Mouse (Mus musculus): Measurements from ENCODE around the gene Wtip. TPM values are rescaled to one million over a fixed set of nuclear protein-coding genes. Genes with fewer than 3 reads are reported as not detected.
A peak's percentile ranks its signal among the peaks of the same experiment; 100 is the strongest.

The Wtip gene
- polyA plus RNA-seq, 1 experiment = 1.2 TPM

DNA sequence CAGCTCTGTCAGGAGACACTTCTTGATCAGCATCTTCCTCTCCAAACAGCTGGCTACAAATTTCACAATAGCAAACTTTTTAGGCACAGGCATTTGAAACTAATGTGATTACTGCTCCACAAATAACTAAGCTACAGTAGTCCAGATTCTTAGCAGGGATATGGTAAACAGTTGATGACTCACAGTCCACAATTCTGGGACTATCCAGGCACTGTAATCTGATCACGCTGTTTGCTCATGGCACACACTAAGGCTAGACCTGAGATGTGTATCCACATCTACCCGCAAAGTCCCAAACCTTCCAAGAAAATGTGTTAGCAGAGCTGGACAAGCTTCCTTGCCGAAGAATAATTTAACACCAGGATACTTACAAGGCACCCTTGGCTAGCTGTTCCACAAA, 24.9 kb upstream of the Wtip start:
- peaks cover 96% of the 10 kb centered on the region for H3K36me3 ChIP-seq (replicated peaks; ENCODE audit: low read length)
- no peak for TF ChIP-seq FLI1 (IDR thresholded peaks at IDR 0.05; ENCODE audit: low read length)

DNA sequence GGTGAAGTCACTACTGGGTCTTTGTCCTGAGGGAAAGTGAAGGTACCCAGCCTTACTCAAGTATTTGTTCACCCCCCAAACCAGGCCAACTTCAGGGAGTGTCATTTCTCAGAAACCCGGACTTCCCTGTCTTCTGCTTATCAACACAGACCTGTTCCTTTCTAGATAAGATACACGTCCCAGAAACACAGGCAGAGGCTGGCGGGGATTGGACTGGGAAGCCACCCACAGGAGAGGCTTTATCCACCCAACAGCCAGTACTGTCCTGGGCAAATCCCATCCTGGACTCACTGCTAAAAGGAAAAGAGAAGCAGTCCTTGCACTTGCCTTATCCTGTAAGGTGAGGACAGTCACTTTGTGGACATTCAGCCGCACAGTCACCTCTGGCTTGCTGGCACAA, 14.1 kb upstream of the Wtip start:
- Histone ChIP-seq H3K27me3 (replicated peaks) (no peaks in the 10 kb centered on the region), H3K4me1 (peaks cover 3% of the 10 kb centered on the region), H3K9me3 (peaks cover 6% of the 10 kb centered on the region; the same call in 1 of the 2 replicates), H3K4me3 (replicated peaks) (no peak overlapping the region), H3K36me3 (replicated peaks; ENCODE audit: low read length) (peaks cover 98% of the 10 kb centered on the region)
- TF ChIP-seq FLI1 (IDR thresholded peaks at IDR 0.05; ENCODE audit: low read length) (no peak), GATA1 (IDR thresholded peaks at IDR 0.05; ENCODE audit: borderline replicate concordance, low read length) (no peak)

More for the DNA sequence above, 24.9 kb upstream of the Wtip start:
- no peak overlapping the region for H3K4me3 ChIP-seq (replicated peaks)
- no peaks in the 10 kb centered on the region for H3K4me1 ChIP-seq
- H3K27me3 ChIP-seq (replicated peaks) = no peaks in the 10 kb centered on the region
- H3K9me3 ChIP-seq = no peaks in the 10 kb centered on the region

DNA sequence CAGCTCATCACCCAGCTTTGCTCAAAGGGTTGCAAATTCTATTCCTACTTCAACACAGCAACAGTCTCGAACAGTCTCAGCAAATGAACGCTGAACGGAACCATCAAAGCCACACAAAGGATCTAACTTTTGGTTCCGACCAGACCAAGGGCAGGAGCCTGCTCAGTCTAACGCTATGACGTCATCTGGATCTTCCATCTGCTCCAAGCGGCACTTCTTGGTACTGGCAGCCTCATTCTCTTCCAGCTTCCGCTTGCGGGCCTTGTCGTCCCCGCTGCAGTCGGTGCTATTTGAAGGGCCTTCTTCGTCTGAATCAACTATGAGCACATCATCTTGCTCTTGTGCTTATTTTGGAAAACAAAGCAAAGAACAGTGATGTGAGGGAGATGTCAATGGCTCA, 8.1 kb upstream of the Wtip start:
- no peak for TF ChIP-seq FLI1 (IDR thresholded peaks at IDR 0.05; ENCODE audit: low read length)
- TF ChIP-seq GATA1 (IDR thresholded peaks at IDR 0.05; ENCODE audit: borderline replicate concordance, low read length) = no peak
- Histone ChIP-seq H3K9me3 (no peaks in the 10 kb centered on the region), H3K27me3 (replicated peaks) (peaks cover 3% of the 10 kb centered on the region), H3K4me1 (no peaks in the 10 kb centered on the region), H3K36me3 (replicated peaks; ENCODE audit: low read length) (peaks cover 63% of the 10 kb centered on the region), H3K4me3 (replicated peaks) (no peak overlapping the region)

- Histone ChIP-seq H3K9me3 (no peaks in the 10 kb centered on the region), H3K4me3 (replicated peaks) (no peak overlapping the region), H3K36me3 (replicated peaks; ENCODE audit: low read length) (peaks cover 46% of the 10 kb centered on the region), H3K4me1 (no peaks in the 10 kb centered on the region), H3K27me3 (replicated peaks) (peaks cover 12% of the 10 kb centered on the region)
- TF ChIP-seq FLI1 (IDR thresholded peaks at IDR 0.05; ENCODE audit: low read length) = no peak
Measured at GRCm38 (mm10) chr7:34139493-34139892, 6.4 kb upstream of the Wtip start.

DNA sequence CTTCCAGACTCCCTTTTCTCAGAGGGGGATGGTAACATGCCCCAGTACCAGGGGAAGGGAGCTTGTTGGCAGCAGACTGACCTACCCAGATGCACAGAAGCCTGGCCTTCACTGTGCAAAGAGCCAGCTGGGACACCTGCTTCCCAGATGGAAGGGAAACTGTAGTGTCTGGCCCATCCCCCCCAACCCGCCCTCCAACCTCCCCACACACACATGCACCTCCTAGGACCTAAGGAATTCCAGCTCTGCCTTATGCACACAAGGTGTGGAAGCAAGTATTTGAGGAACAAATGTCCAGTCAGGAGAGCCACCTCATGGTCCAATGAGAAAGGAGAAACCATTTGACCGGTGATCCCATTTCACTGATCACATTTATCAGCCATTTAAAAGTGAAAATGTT, 1.3 kb upstream of the Wtip start:
- H3K4me3 ChIP-seq (replicated peaks) = no peak overlapping the region
- no peaks in the 10 kb centered on the region for H3K9me3 ChIP-seq
- H3K4me1 ChIP-seq = peaks cover 12% of the 10 kb centered on the region
- peaks cover 58% of the 10 kb centered on the region for H3K27me3 ChIP-seq (replicated peaks)
- no peaks in the 10 kb centered on the region for H3K36me3 ChIP-seq (replicated peaks; ENCODE audit: low read length)
- TF ChIP-seq FLI1 (IDR thresholded peaks at IDR 0.05; ENCODE audit: low read length) = no peak
- no peak for TF ChIP-seq GATA1 (IDR thresholded peaks at IDR 0.05; ENCODE audit: borderline replicate concordance, low read length)

DNA sequence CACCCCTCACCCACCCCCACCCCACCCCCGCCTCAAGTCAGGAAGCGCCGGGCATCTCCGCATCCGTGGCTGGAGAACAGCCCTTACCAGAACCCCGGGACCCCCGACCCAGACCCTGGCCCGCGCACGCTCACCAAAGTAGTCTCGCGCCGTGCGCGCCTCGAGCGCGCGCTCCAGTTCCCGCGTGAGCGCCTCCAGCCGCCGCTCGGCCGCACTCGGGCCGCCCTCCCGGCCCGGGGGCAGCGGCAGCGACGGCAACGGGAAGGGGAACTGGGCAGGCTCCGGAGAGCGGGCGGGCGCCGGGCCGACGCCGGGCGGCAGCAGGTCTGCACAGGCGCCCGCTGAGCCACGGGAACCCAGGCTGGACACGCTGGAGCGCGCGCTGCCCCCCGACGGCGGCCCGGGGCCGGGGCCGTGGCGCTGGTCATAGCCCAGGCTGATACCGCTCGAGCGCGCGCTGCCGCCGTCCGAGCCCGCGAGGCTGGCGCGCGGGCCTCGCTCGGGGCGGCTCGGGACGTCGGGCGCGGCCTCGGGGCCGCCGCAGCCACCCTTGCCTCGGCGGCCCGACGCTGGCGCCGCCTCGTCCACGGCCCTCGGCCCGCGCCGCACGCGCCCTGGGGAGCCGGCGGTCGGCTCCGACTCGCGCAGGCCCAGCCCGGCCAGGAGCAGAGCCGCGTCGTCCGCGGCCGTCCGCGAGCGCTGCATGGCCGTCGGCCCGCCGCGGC, 551 bp downstream of the Wtip start:
- Histone ChIP-seq H3K9me3 (no peaks in the 10 kb centered on the region), H3K36me3 (replicated peaks; ENCODE audit: low read length) (no peaks in the 10 kb centered on the region), H3K4me1 (peaks cover 12% of the 10 kb centered on the region), H3K4me3 (replicated peaks) (peak overlapping the region; percentile 89), H3K27me3 (replicated peaks) (peaks cover 63% of the 10 kb centered on the region)
- TF ChIP-seq GATA1 (IDR thresholded peaks at IDR 0.05; ENCODE audit: borderline replicate concordance, low read length) (no peak), FLI1 (IDR thresholded peaks at IDR 0.05; ENCODE audit: low read length) (no peak)

DNA sequence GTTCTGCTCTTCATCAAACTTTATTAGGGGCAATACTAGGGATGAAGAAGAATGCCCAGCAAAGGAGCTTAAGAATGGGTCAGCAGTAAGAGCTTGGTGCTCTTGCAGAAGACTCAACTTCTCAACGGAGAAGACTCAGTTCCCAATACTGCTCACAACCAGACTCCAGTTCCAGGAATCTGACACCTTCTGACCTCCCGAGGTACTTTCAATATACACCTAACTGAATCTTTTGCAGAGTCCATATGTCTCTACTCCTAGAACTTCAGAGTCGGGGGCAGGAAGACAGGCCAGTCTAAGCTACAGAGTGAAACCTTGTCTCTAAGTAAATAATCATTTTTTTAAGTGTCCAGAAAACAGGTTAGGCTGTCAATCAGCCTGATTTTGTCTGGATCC, 1.1 kb downstream of the Wtip start:
- H3K4me1 ChIP-seq = peaks cover 12% of the 10 kb centered on the region
- no peak for TF ChIP-seq FLI1 (IDR thresholded peaks at IDR 0.05; ENCODE audit: low read length)
- TF ChIP-seq GATA1 (IDR thresholded peaks at IDR 0.05; ENCODE audit: borderline replicate concordance, low read length) = no peak
- peaks cover 4% of the 10 kb centered on the region for H3K9me3 ChIP-seq
- no peaks in the 10 kb centered on the region for H3K36me3 ChIP-seq (replicated peaks; ENCODE audit: low read length)
- peak overlapping the region; percentile 89 for H3K4me3 ChIP-seq (replicated peaks)
- peaks cover 63% of the 10 kb centered on the region for H3K27me3 ChIP-seq (replicated peaks)

GRCm38 (mm10) chr7:34131118-34131517, 1.9 kb downstream of the Wtip start:
- TF ChIP-seq GATA1 (IDR thresholded peaks at IDR 0.05; ENCODE audit: borderline replicate concordance, low read length) = no peak
- no peak for TF ChIP-seq FLI1 (IDR thresholded peaks at IDR 0.05; ENCODE audit: low read length)
- H3K27me3 ChIP-seq (replicated peaks) = peaks cover 61% of the 10 kb centered on the region

GRCm38 (mm10) chr7:34126291-34126690, 6.8 kb downstream of the Wtip start:
- no peaks in the 10 kb centered on the region for H3K36me3 ChIP-seq (replicated peaks; ENCODE audit: low read length)
- peaks cover 22% of the 10 kb centered on the region for H3K27me3 ChIP-seq (replicated peaks)
- peaks cover 22% of the 10 kb centered on the region for H3K9me3 ChIP-seq
- no peaks in the 10 kb centered on the region for H3K4me1 ChIP-seq
- no peak overlapping the region for H3K4me3 ChIP-seq (replicated peaks)
- TF ChIP-seq FLI1 (IDR thresholded peaks at IDR 0.05; ENCODE audit: low read length) (no peak), GATA1 (IDR thresholded peaks at IDR 0.05; ENCODE audit: borderline replicate concordance, low read length) (no peak)

More at GRCm38 (mm10) chr7:34131118-34131517, 1.9 kb downstream of the Wtip start:
- Histone ChIP-seq H3K4me1 (peaks cover 12% of the 10 kb centered on the region), H3K36me3 (replicated peaks; ENCODE audit: low read length) (no peaks in the 10 kb centered on the region), H3K9me3 (peaks cover 12% of the 10 kb centered on the region), H3K4me3 (replicated peaks) (no peak overlapping the region)

- peaks cover 22% of the 10 kb centered on the region for H3K9me3 ChIP-seq
- no peaks in the 10 kb centered on the region for H3K4me1 ChIP-seq
- peaks cover 12% of the 10 kb centered on the region for H3K27me3 ChIP-seq (replicated peaks)
- no peaks in the 10 kb centered on the region for H3K36me3 ChIP-seq (replicated peaks; ENCODE audit: low read length)
- H3K4me3 ChIP-seq (replicated peaks) = peak overlapping the region; percentile 0
- TF ChIP-seq FLI1 (IDR thresholded peaks at IDR 0.05; ENCODE audit: low read length) (no peak), GATA1 (IDR thresholded peaks at IDR 0.05; ENCODE audit: borderline replicate concordance, low read length) (no peak)
Measured at GRCm38 (mm10) chr7:34125346-34125745, 7.7 kb downstream of the Wtip start.

Data from megakaryocyte, embryonic 14.5 days (primary cell).